Mouse (Mus musculus): ENCODE results near the gene Trp53tg5. TPM values are rescaled to one million over a fixed set of nuclear protein-coding genes. Genes with fewer than 3 reads are reported as not detected.

Trp53tg5 gene
- polyA plus RNA-seq, 1 experiment from 2014 or later: not detected

GRCm38 (mm10) chr2:164429881-164430615 lies 43.5 kb downstream of the Trp53tg5 start:
- H3K27me3 ChIP-seq (ENCODE audit: control insufficient read depth, insufficient read depth, low read length): no peaks in the 10 kb centered on the region
- WGBS: 44% methylated on average over 15 of the region's 15 CpGs
- ATAC-seq (replicated peaks; ENCODE audit: low FRiP score) (no peak), DNase-seq (ENCODE audit: low spot score) (no peak)
- no peaks in the 10 kb centered on the region for H3K36me3 ChIP-seq (ENCODE audit: control insufficient read depth, insufficient read depth, low read length)
- H3K4me3 ChIP-seq (ENCODE audit: low read depth, low read length): no peak overlapping the region
- H3K9ac ChIP-seq (ENCODE audit: low read length): no peak overlapping the region
- no peak overlapping the region for H3K4me2 ChIP-seq (ENCODE audit: low read depth, low read length, severe bottlenecking)
- H3K27ac ChIP-seq (ENCODE audit: low read depth, low read length): no peak overlapping the region
- H3K9me3 ChIP-seq (ENCODE audit: control insufficient read depth, low read length): no peaks in the 10 kb centered on the region
- 0 out of 2 replicates have a peak, but pooled peaks cover 7% of the 10 kb centered on the region for H3K4me1 ChIP-seq (replicated peaks; ENCODE audit: control insufficient read depth, insufficient read depth, low read length)

- no peak overlapping the region for H3K4me3 ChIP-seq (ENCODE audit: low read depth, low read length)
- H3K27me3 ChIP-seq (ENCODE audit: control insufficient read depth, insufficient read depth, low read length): no peaks in the 10 kb centered on the region
- no peak for DNase-seq (ENCODE audit: low spot score)
- no peak for ATAC-seq (replicated peaks; ENCODE audit: low FRiP score)
- no peak overlapping the region for H3K9ac ChIP-seq (ENCODE audit: low read length)
- H3K9me3 ChIP-seq (ENCODE audit: control insufficient read depth, low read length): no peaks in the 10 kb centered on the region
- no peak overlapping the region for H3K27ac ChIP-seq (ENCODE audit: low read depth, low read length)
- 0 out of 2 replicates have a peak, but pooled peaks cover 7% of the 10 kb centered on the region for H3K4me1 ChIP-seq (replicated peaks; ENCODE audit: control insufficient read depth, insufficient read depth, low read length)
- H3K4me2 ChIP-seq (ENCODE audit: low read depth, low read length, severe bottlenecking): no peak overlapping the region
- WGBS: 48% methylated on average over 5 of the region's 5 CpGs
- no peaks in the 10 kb centered on the region for H3K36me3 ChIP-seq (ENCODE audit: control insufficient read depth, insufficient read depth, low read length)
Measured at GRCm38 (mm10) chr2:164428451-164428850, 45.1 kb downstream of the Trp53tg5 start.

- Histone ChIP-seq H3K36me3 (ENCODE audit: control insufficient read depth, insufficient read depth, low read length) (no peaks in the 10 kb centered on the region), H3K4me3 (ENCODE audit: low read depth, low read length) (no peak overlapping the region), H3K27ac (ENCODE audit: low read depth, low read length) (no peak overlapping the region), H3K4me1 (replicated peaks; ENCODE audit: control insufficient read depth, insufficient read depth, low read length) (0 out of 2 replicates have a peak, but pooled peaks cover 7% of the 10 kb centered on the region), H3K4me2 (ENCODE audit: low read depth, low read length, severe bottlenecking) (no peak overlapping the region), H3K9me3 (ENCODE audit: control insufficient read depth, low read length) (no peaks in the 10 kb centered on the region), H3K9ac (ENCODE audit: low read length) (no peak overlapping the region), H3K27me3 (ENCODE audit: control insufficient read depth, insufficient read depth, low read length) (no peaks in the 10 kb centered on the region)
- ATAC-seq (replicated peaks; ENCODE audit: low FRiP score): no peak
- WGBS: 90% methylated on average over 5 of the region's 5 CpGs
- DNase-seq (ENCODE audit: low spot score): no peak
Measured at GRCm38 (mm10) chr2:164426952-164427351, 46.6 kb downstream of the Trp53tg5 start.

GRCm38 (mm10) chr2:164426121-164426520 lies 47.4 kb downstream of the Trp53tg5 start:
- Histone ChIP-seq H3K9ac (ENCODE audit: low read length) (no peak overlapping the region), H3K27me3 (ENCODE audit: control insufficient read depth, insufficient read depth, low read length) (no peaks in the 10 kb centered on the region), H3K36me3 (ENCODE audit: control insufficient read depth, insufficient read depth, low read length) (no peaks in the 10 kb centered on the region), H3K27ac (ENCODE audit: low read depth, low read length) (no peak overlapping the region), H3K4me2 (ENCODE audit: low read depth, low read length, severe bottlenecking) (no peak overlapping the region), H3K4me3 (ENCODE audit: low read depth, low read length) (no peak overlapping the region), H3K4me1 (replicated peaks; ENCODE audit: control insufficient read depth, insufficient read depth, low read length) (0 out of 2 replicates have a peak, but pooled peaks cover 6% of the 10 kb centered on the region), H3K9me3 (ENCODE audit: control insufficient read depth, low read length) (no peaks in the 10 kb centered on the region)
- WGBS: 34% methylated on average over 12 of the region's 12 CpGs
- DNase-seq (ENCODE audit: low spot score): no peak
- ATAC-seq (replicated peaks; ENCODE audit: low FRiP score): no peak

GRCm38 (mm10) chr2:164425401-164425800 lies 48.1 kb downstream of the Trp53tg5 start:
- no peaks in the 10 kb centered on the region for H3K27me3 ChIP-seq (ENCODE audit: control insufficient read depth, insufficient read depth, low read length)
- H3K4me1 ChIP-seq (replicated peaks; ENCODE audit: control insufficient read depth, insufficient read depth, low read length): 0 out of 2 replicates have a peak, but pooled peaks cover 4% of the 10 kb centered on the region
- H3K4me3 ChIP-seq (ENCODE audit: low read depth, low read length): no peak overlapping the region
- WGBS: 86% methylated on average over 5 of the region's 5 CpGs
- H3K27ac ChIP-seq (ENCODE audit: low read depth, low read length): no peak overlapping the region
- H3K9me3 ChIP-seq (ENCODE audit: control insufficient read depth, low read length): no peaks in the 10 kb centered on the region
- H3K9ac ChIP-seq (ENCODE audit: low read length): no peak overlapping the region
- DNase-seq (ENCODE audit: low spot score): no peak
- no peak for ATAC-seq (replicated peaks; ENCODE audit: low FRiP score)
- H3K36me3 ChIP-seq (ENCODE audit: control insufficient read depth, insufficient read depth, low read length): no peaks in the 10 kb centered on the region
- H3K4me2 ChIP-seq (ENCODE audit: low read depth, low read length, severe bottlenecking): no peak overlapping the region

- Histone ChIP-seq H3K4me2 (ENCODE audit: low read depth, low read length, severe bottlenecking) (no peak overlapping the region), H3K36me3 (ENCODE audit: control insufficient read depth, insufficient read depth, low read length) (no peaks in the 10 kb centered on the region), H3K4me1 (replicated peaks; ENCODE audit: control insufficient read depth, insufficient read depth, low read length) (0 out of 2 replicates have a peak, but pooled peaks cover 4% of the 10 kb centered on the region), H3K4me3 (ENCODE audit: low read depth, low read length) (no peak overlapping the region), H3K27me3 (ENCODE audit: control insufficient read depth, insufficient read depth, low read length) (no peaks in the 10 kb centered on the region), H3K9ac (ENCODE audit: low read length) (no peak overlapping the region), H3K9me3 (ENCODE audit: control insufficient read depth, low read length) (no peaks in the 10 kb centered on the region), H3K27ac (ENCODE audit: low read depth, low read length) (no peak overlapping the region)
- 88% methylated on average over 8 of the region's 8 CpGs for WGBS
- DNase-seq (ENCODE audit: low spot score): no peak
- ATAC-seq (replicated peaks; ENCODE audit: low FRiP score): no peak
Measured at GRCm38 (mm10) chr2:164424406-164424805, 49.1 kb downstream of the Trp53tg5 start.

GRCm38 (mm10) chr2:164423464-164423863 lies 50.1 kb downstream of the Trp53tg5 start:
- no peaks in the 10 kb centered on the region for H3K4me1 ChIP-seq (replicated peaks; ENCODE audit: control insufficient read depth, insufficient read depth, low read length)
- no peak overlapping the region for H3K4me2 ChIP-seq (ENCODE audit: low read depth, low read length, severe bottlenecking)
- no peak overlapping the region for H3K27ac ChIP-seq (ENCODE audit: low read depth, low read length)
- H3K36me3 ChIP-seq (ENCODE audit: control insufficient read depth, insufficient read depth, low read length): no peaks in the 10 kb centered on the region
- no peaks in the 10 kb centered on the region for H3K9me3 ChIP-seq (ENCODE audit: control insufficient read depth, low read length)
- ATAC-seq (replicated peaks; ENCODE audit: low FRiP score) (no peak), DNase-seq (ENCODE audit: low spot score) (no peak)
- H3K27me3 ChIP-seq (ENCODE audit: control insufficient read depth, insufficient read depth, low read length): no peaks in the 10 kb centered on the region
- WGBS: 90% methylated on average over 11 of the region's 11 CpGs
- H3K9ac ChIP-seq (ENCODE audit: low read length): no peak overlapping the region
- no peak overlapping the region for H3K4me3 ChIP-seq (ENCODE audit: low read depth, low read length)

- Histone ChIP-seq H3K36me3 (ENCODE audit: control insufficient read depth, insufficient read depth, low read length) (no peaks in the 10 kb centered on the region), H3K9ac (ENCODE audit: low read length) (no peak overlapping the region), H3K9me3 (ENCODE audit: control insufficient read depth, low read length) (no peaks in the 10 kb centered on the region), H3K4me3 (ENCODE audit: low read depth, low read length) (no peak overlapping the region), H3K4me1 (replicated peaks; ENCODE audit: control insufficient read depth, insufficient read depth, low read length) (no peaks in the 10 kb centered on the region), H3K27ac (ENCODE audit: low read depth, low read length) (no peak overlapping the region), H3K27me3 (ENCODE audit: control insufficient read depth, insufficient read depth, low read length) (no peaks in the 10 kb centered on the region), H3K4me2 (ENCODE audit: low read depth, low read length, severe bottlenecking) (no peak overlapping the region)
- ATAC-seq (replicated peaks; ENCODE audit: low FRiP score) (no peak), DNase-seq (ENCODE audit: low spot score) (no peak)
- 91% methylated on average over 15 of the region's 15 CpGs for whole genome bisulfite sequencing
Measured at GRCm38 (mm10) chr2:164422675-164423393, 50.7 kb downstream of the Trp53tg5 start.

All from forebrain, embryonic 11.5 days (tissue).